8 mouse cellular contexts compared by ENCODE assay signal in genomic region chr15:98969372-98970101, GRCm38 (mm10). TPM values are rescaled to one million over a fixed set of nuclear protein-coding genes. Genes with fewer than 3 reads are reported as not detected.
DNase-seq lines count a peak whose midpoint lies in the region; ATAC-seq and TF ChIP-seq lines count a peak whose summit lies in the region.
"Had no signal": no experiment of that assay in that cellular context is flagged by ENCODE, and none has a peak within 500 bp of the region (broad histone marks: within the 10 kb centered on the region; RNA-seq: fewer than 3 reads in every experiment).

No protein-coding gene starts in this region.

- H3K27me3 ChIP-seq in lung, embryonic 14.5 days (ENCODE audit: insufficient read depth, low read length): no peaks in the 10 kb centered on the region
- H3K27me3 ChIP-seq in hindbrain, postnatal 0 days (ENCODE audit: insufficient read depth, low read length): no peaks in the 10 kb centered on the region
- no peaks in the 10 kb centered on the region for H3K27me3 ChIP-seq in neural tube, embryonic 14.5 days (ENCODE audit: control insufficient read depth, insufficient read depth, low read length)

- no peak overlapping the region for H3K4me3 ChIP-seq in lung, embryonic 14.5 days (ENCODE audit: low read depth, low read length)
- peak overlapping the region; percentile 5 for H3K4me3 ChIP-seq in hindbrain, postnatal 0 days (ENCODE audit: low read length)
- no peak overlapping the region for H3K4me3 ChIP-seq in neural tube, embryonic 14.5 days (ENCODE audit: low read depth, low read length)

- H3K9ac ChIP-seq in lung, embryonic 14.5 days: peak overlapping the region; percentile 17; the same call in 1 of the 2 replicates
- peak overlapping the region; percentile 19 for H3K9ac ChIP-seq in hindbrain, postnatal 0 days (replicated peaks; ENCODE audit: low read length)
- H3K9ac ChIP-seq in neural tube, embryonic 14.5 days (replicated peaks; ENCODE audit: low read depth, low read length): peak overlapping the region; percentile 33

- no peak for ATAC-seq in lung, embryonic 14.5 days (ENCODE audit: insufficient read depth)
- ATAC-seq in hindbrain, postnatal 0 days: no peak
- ATAC-seq in neural tube, embryonic 14.5 days (ENCODE audit: low read depth): no peak

- no peaks in the 10 kb centered on the region for H3K9me3 ChIP-seq in lung, embryonic 14.5 days (ENCODE audit: low read depth, low read length)
- H3K9me3 ChIP-seq in hindbrain, postnatal 0 days (ENCODE audit: low read length): no peaks in the 10 kb centered on the region
- no peaks in the 10 kb centered on the region for H3K9me3 ChIP-seq in neural tube, embryonic 14.5 days (ENCODE audit: control insufficient read depth, low read length)

- no peak for TF ChIP-seq CTCF in lung, embryonic 14.5 days (IDR thresholded peaks at IDR 0.05; ENCODE audit: low read depth)
- no peak for TF ChIP-seq CTCF in hindbrain, postnatal 0 days (IDR thresholded peaks at IDR 0.05; ENCODE audit: low read depth)

- peak; percentile 59 for DNase-seq in lung, embryonic 14.5 days
- DNase-seq in lung, postnatal 14 days: no peak
- peak; percentile 66 for DNase-seq in embryo, embryonic 11 days
- DNase-seq in hindbrain, postnatal 0 days (ENCODE audit: low spot score): peak; percentile 57
- no peak for DNase-seq in ovary, postnatal 36 days (ENCODE audit: low spot score)
- no peak for DNase-seq in kidney, adult 11 months

- peak overlapping the region; percentile 31 for H3K4me2 ChIP-seq in lung, embryonic 14.5 days
- H3K4me2 ChIP-seq in hindbrain, postnatal 0 days (ENCODE audit: low read depth, low read length): peak overlapping the region; percentile 39
- peak overlapping the region; percentile 29 for H3K4me2 ChIP-seq in neural tube, embryonic 14.5 days (ENCODE audit: low read depth, low read length)

- 16% methylated on average over 16 of the region's 16 CpGs for WGBS in lung, embryonic 14.5 days
- WGBS in hindbrain, postnatal 0 days: 2% methylated on average over 16 of the region's 16 CpGs
- WGBS in neural tube, embryonic 14.5 days: 5% methylated on average over 16 of the region's 16 CpGs

- H3K27ac ChIP-seq in lung, embryonic 14.5 days (ENCODE audit: low read depth): peak overlapping the region; percentile 68
- H3K27ac ChIP-seq in hindbrain, postnatal 0 days: peak overlapping the region; percentile 97
- H3K27ac ChIP-seq in neural tube, embryonic 14.5 days (ENCODE audit: low read depth, low read length): peak overlapping the region; percentile 95

- H3K36me3 ChIP-seq in lung, embryonic 14.5 days (ENCODE audit: insufficient read depth): no peaks in the 10 kb centered on the region
- no peaks in the 10 kb centered on the region for H3K36me3 ChIP-seq in hindbrain, postnatal 0 days (ENCODE audit: insufficient read depth, low read length)
- H3K36me3 ChIP-seq in neural tube, embryonic 14.5 days (ENCODE audit: control insufficient read depth, insufficient read depth, low read length): no peaks in the 10 kb centered on the region

- H3K4me1 ChIP-seq in lung, embryonic 14.5 days (ENCODE audit: insufficient read depth): peaks cover 13% of the 10 kb centered on the region
- H3K4me1 ChIP-seq in hindbrain, postnatal 0 days (ENCODE audit: insufficient read depth, low read length): peaks cover 20% of the 10 kb centered on the region
- peaks cover 42% of the 10 kb centered on the region for H3K4me1 ChIP-seq in neural tube, embryonic 14.5 days (ENCODE audit: control insufficient read depth, insufficient read depth, low read length)

RNA-seq across cellular contexts. Expression of gene Tuba1a, which starts 16.0 kb away (rescaled TPM):
- polyA plus RNA-seq in lung, embryonic 14.5 days (2014; fragmentation: Nextera tagmentation; extraction: Ambion mirVana): 1,129 and 1,167 TPM in 2 replicates
- 18,723 and 19,179 TPM in 2 replicates for total RNA-seq in hindbrain, postnatal 0 days (2014; rRNA removed)
- 11,647 and 12,500 TPM in 2 replicates for polyA plus RNA-seq in hindbrain, postnatal 0 days (2015; fragmentation: Nextera tagmentation; extraction: Ambion mirVana)
- polyA plus RNA-seq in neural tube, embryonic 14.5 days (2014; fragmentation: Nextera tagmentation; extraction: Ambion mirVana): 13,706 and 14,496 TPM in 2 replicates

RNA-seq across cellular contexts. Expression of gene Gm49450, which starts 16.2 kb away (rescaled TPM):
- not detected in 2 replicates for polyA plus RNA-seq in lung, embryonic 14.5 days (2014; fragmentation: Nextera tagmentation; extraction: Ambion mirVana)
- total RNA-seq in hindbrain, postnatal 0 days (2014; rRNA removed): 1,661 and 1,767 TPM in 2 replicates
- polyA plus RNA-seq in hindbrain, postnatal 0 days (2015; fragmentation: Nextera tagmentation; extraction: Ambion mirVana): not detected in 2 replicates
- not detected in 2 replicates for polyA plus RNA-seq in neural tube, embryonic 14.5 days (2014; fragmentation: Nextera tagmentation; extraction: Ambion mirVana)
- polyA plus RNA-seq: liver, embryonic 16.5 days had no signal

RNA-seq across cellular contexts. Expression of gene Tuba1b, which starts 35.2 kb away (rescaled TPM):
- polyA plus RNA-seq in lung, embryonic 14.5 days (2014; fragmentation: Nextera tagmentation; extraction: Ambion mirVana): 2,161 and 2,216 TPM in 2 replicates
- total RNA-seq in hindbrain, postnatal 0 days (2014; rRNA removed): 3,512 and 3,813 TPM in 2 replicates
- 1,613 and 1,711 TPM in 2 replicates for polyA plus RNA-seq in hindbrain, postnatal 0 days (2015; fragmentation: Nextera tagmentation; extraction: Ambion mirVana)
- 1,186 and 1,301 TPM in 2 replicates for polyA plus RNA-seq in neural tube, embryonic 14.5 days (2014; fragmentation: Nextera tagmentation; extraction: Ambion mirVana)

RNA-seq across cellular contexts. Expression of gene Lmbr1l, which starts 51.5 kb away (rescaled TPM):
- polyA plus RNA-seq in lung, embryonic 14.5 days (2014; fragmentation: Nextera tagmentation; extraction: Ambion mirVana): 4.5 and 5.5 TPM in 2 replicates
- total RNA-seq in hindbrain, postnatal 0 days (2014; rRNA removed): 28.7 and 51.0 TPM in 2 replicates
- 20.0 and 20.9 TPM in 2 replicates for polyA plus RNA-seq in hindbrain, postnatal 0 days (2015; fragmentation: Nextera tagmentation; extraction: Ambion mirVana)
- polyA plus RNA-seq in neural tube, embryonic 14.5 days (2014; fragmentation: Nextera tagmentation; extraction: Ambion mirVana): 7.3 and 10.5 TPM in 2 replicates

Comparison
In these comparisons a context has a peak if more than half of its experiments do, and no peak if none do; other contexts are left out.
1. DNase-seq: peak in lung, embryonic 14.5 days (single experiment), embryo, embryonic 11 days (single experiment) and hindbrain, postnatal 0 days (single experiment); none in lung, postnatal 14 days (single experiment), ovary, postnatal 36 days (single experiment) and kidney, adult 11 months (single experiment).
2. Peak in every context shown above with its lines, with median percentiles within 50 percentile points of each other: H3K27ac ChIP-seq, H3K4me2 ChIP-seq and H3K9ac ChIP-seq.